Mouse (Mus musculus) hindbrain, embryonic 15.5 days (tissue): Measurements from ENCODE around the gene Srrm4. TPM values are rescaled to one million over a fixed set of nuclear protein-coding genes. Genes with fewer than 3 reads are reported as not detected.

ENCODE experiments used
- ATAC-seq: fragments of 200-750 bp; cut with Nextera tagmentation; 2 replicates; pipeline ENCODE4 v1.8.0; 2017; ENCODE audit warnings: low read depth, moderate number of reproducible peaks, moderate TSS enrichment; ENCODE audit not compliant: low FRiP score
- H3K27ac ChIP-seq: fragments of 300-500 bp; sonication (generic); replicated peaks from 2 replicates; pipeline ENCODE4 v1.5.1; 2015; ENCODE audit warnings: mild to moderate bottlenecking, inconsistent platforms
- H3K27me3 ChIP-seq: fragments of 300-500 bp; sonication (generic); 2 replicates; pipeline ENCODE4 v1.6.1; 2015; ENCODE audit warnings: control low read depth, inconsistent platforms
- H3K36me3 ChIP-seq: fragments of 300-500 bp; sonication (generic); 2 replicates; pipeline ENCODE4 v1.6.1; 2015; ENCODE audit warnings: control low read depth, inconsistent platforms
- H3K4me1 ChIP-seq: fragments of 300-500 bp; sonication (generic); replicated peaks from 2 replicates; pipeline ENCODE4 v1.6.1; 2015; ENCODE audit warnings: control low read depth, inconsistent platforms
- H3K4me2 ChIP-seq: fragments of 300-500 bp; sonication (generic); 2 replicates; pipeline ENCODE4 v1.6.1; 2015; ENCODE audit warnings: moderate library complexity, mild to moderate bottlenecking, inconsistent platforms
- H3K4me3 ChIP-seq: fragments of 300-500 bp; sonication (generic); 2 replicates; pipeline ENCODE4 v1.5.1; 2015; ENCODE audit warnings: mild to moderate bottlenecking, inconsistent platforms
- H3K9ac ChIP-seq: fragments of 300-500 bp; sonication (generic); 2 replicates; pipeline ENCODE4 v1.6.1; 2015; ENCODE audit warnings: inconsistent platforms
- H3K9me3 ChIP-seq: fragments of 300-500 bp; sonication (generic); 2 replicates; pipeline ENCODE4 v1.6.1; 2016; ENCODE audit warnings: control low read depth, inconsistent platforms
- WGBS: fragments of 180-500 bp; shearing (Covaris S2); methylation state at CpG from one replicate; pipeline ENCODE4 v1.1.7; 2015; 5-methylcytosine and 5-hydroxymethylcytosine counted together
- polyA plus RNA-seq: library from polyadenylated mRNA; unstranded; fragments of >200 nt; fragmentation: Nextera tagmentation; extraction: Ambion mirVana; gene quantifications from 2 replicates; pipeline ENCODE4 v1.2.1, GENCODE M21; 2015

Srrm4 gene
- polyA plus RNA-seq, 1 experiment from 2014 or later = 17.7 TPM

DNA sequence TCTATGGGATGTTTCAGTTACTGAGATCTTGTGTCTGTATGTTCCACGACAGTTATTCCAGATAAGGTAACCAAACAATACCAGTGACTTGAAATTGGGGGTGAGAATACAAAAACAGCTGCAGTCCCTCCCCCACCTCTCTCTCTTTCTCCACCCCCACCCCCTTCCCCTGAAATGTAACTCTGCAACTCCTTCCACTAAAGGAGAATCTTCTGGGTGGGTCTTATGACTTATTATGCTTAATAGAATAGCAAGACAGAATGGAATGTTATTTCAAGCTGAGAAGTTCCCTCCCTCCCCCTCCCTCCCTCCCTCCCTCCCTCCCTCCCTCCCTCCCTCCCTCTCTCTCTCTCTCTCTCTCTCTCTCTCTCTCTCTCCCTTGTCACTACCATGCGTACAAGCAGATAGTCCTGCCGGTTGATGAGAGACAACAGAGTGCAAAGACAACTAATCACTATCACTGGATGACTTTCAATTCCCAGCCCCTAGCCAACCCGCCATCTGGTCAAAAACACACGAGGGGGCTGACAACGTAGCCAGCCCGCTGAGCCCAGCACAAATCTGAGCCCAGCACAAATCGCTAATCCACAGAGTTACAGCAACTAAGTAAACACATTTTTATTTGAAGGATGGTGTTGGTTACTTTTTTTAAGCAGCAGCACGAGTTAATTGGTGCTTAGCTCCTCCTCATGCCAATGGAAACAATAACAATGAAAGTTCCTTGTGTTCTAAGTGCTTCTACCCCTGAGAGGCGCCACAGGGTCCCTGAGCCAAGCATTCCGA is 143.0 kb downstream of the Srrm4 start:
- H3K4me2 ChIP-seq = peak overlapping the region; percentile 19; the same call in 1 of the 2 replicates
- no peak for ATAC-seq

GRCm38 (mm10) chr5:116447821-116448350 is 143.7 kb downstream of the Srrm4 start:
- Histone ChIP-seq H3K4me3 (no peak overlapping the region), H3K4me2 (no peak overlapping the region), H3K27ac (no peak overlapping the region), H3K9ac (no peak overlapping the region), H3K9me3 (no peaks in the 10 kb centered on the region), H3K36me3 (peaks cover 6% of the 10 kb centered on the region; the same call in 1 of the 2 replicates), H3K27me3 (no peaks in the 10 kb centered on the region), H3K4me1 (peaks cover 37% of the 10 kb centered on the region)
- 57% methylated on average over 11 of the region's 11 CpGs for WGBS
- ATAC-seq = no peak

More for the DNA sequence above, 143.0 kb downstream of the Srrm4 start:
- Histone ChIP-seq H3K27me3 (no peaks in the 10 kb centered on the region), H3K36me3 (peaks cover 6% of the 10 kb centered on the region; the same call in 1 of the 2 replicates), H3K9ac (no peak overlapping the region), H3K4me3 (no peak overlapping the region), H3K9me3 (no peaks in the 10 kb centered on the region), H3K27ac (no peak overlapping the region), H3K4me1 (peaks cover 33% of the 10 kb centered on the region)
- 10% methylated on average over 10 of the region's 11 CpGs for WGBS

GRCm38 (mm10) chr5:116446552-116446951 is 145.1 kb downstream of the Srrm4 start:
- Histone ChIP-seq H3K27ac (no peak overlapping the region), H3K4me1 (peaks cover 38% of the 10 kb centered on the region), H3K9ac (no peak overlapping the region), H3K9me3 (no peaks in the 10 kb centered on the region), H3K4me3 (no peak overlapping the region), H3K4me2 (no peak overlapping the region), H3K27me3 (no peaks in the 10 kb centered on the region), H3K36me3 (0 out of 2 replicates have a peak, but pooled peaks cover under 1% of the 10 kb centered on the region)
- ATAC-seq = no peak
- 53% methylated on average over 23 of the region's 23 CpGs for WGBS

DNA sequence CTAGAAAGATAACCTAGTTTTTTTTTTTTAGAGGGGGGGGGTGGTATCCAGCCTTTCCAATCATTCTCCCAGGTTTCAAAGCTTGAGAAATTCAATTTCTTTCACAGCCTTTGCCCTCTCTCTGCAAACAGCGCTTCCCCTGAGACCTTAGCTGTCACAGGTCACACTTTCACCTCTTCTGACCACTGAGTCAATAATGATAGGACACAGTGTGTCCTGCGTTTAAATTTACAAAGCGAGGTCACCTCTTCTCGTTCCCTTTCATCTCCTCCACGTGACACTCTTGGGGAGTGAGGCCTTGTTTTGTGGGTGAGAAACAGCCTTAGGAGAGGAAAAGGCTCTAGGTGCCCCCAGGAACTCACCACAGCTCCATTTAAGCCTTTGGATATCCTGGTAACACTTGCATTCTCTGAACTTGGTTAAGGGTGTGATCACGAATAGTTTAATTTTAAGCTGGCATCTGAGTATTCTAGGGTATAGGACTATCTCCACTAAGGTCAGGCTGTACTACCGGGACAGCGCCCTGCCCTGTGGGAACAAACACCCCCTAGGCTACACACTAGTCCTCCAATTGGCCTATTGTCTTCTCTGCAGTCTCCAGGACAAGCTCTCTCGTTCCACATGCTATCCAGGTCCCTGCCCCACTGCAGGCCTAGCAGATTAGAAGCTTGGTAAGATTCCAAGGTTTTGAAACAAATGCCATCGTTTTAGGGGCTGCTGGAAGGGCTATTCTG is 145.8 kb downstream of the Srrm4 start:
- Histone ChIP-seq H3K4me2 (no peak overlapping the region), H3K4me1 (peaks cover 38% of the 10 kb centered on the region), H3K9ac (no peak overlapping the region), H3K4me3 (no peak overlapping the region), H3K9me3 (no peaks in the 10 kb centered on the region), H3K27ac (no peak overlapping the region), H3K36me3 (no peaks in the 10 kb centered on the region), H3K27me3 (no peaks in the 10 kb centered on the region)
- WGBS = 49% methylated on average over 10 of the region's 10 CpGs
- no peak for ATAC-seq

DNA sequence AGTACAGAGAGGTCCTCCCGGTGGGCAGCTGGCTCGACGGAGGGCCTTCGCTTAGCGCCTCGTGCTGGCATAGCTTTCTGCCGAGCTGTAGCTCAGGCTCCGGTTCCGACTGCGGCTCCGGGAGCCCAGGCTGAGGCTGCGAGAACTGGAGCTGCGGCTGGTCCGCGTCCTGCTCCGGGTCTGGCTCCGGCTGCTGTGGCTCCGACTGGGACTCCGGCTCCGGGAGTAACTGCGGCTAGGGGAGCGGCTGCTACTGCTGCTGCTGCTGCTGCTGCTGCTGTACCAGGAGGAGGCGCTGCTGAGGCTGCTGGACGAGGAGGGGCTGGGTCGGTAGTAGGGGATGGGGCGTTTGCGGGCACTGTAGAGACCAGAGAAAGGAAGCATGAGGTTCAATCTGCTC is 147.1 kb downstream of the Srrm4 start:
- peaks cover 37% of the 10 kb centered on the region for H3K4me1 ChIP-seq
- no peak overlapping the region for H3K4me2 ChIP-seq
- no peaks in the 10 kb centered on the region for H3K27me3 ChIP-seq
- no peaks in the 10 kb centered on the region for H3K9me3 ChIP-seq
- H3K4me3 ChIP-seq = no peak overlapping the region
- H3K9ac ChIP-seq = no peak overlapping the region
- H3K36me3 ChIP-seq = no peaks in the 10 kb centered on the region
- 51% methylated on average over 27 of the region's 27 CpGs for WGBS
- no peak overlapping the region for H3K27ac ChIP-seq
- ATAC-seq = no peak

DNA sequence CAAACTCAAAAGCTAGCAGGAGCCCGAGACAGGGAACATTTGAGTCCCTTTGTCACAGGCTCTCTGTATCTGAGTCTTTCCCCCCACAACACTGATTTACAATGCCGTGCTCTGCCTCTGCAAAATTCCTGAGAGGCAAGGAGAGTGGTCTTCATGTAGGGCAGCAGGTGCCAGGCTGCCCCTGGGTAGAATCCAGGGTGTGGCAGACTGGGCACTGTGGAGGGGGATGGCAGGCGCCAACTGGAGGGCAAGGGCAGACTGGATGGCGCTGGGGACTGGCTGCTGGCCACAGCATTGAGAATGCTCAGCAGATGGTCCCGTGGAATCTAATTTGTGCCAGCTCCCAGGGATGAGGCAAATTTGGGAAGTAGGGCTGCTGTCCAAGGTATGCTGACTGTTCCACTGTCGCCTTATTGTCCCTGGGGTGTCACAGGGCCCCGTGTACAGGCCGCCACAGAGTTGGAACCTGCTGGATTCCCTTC is 148.1 kb downstream of the Srrm4 start:
- Histone ChIP-seq H3K9me3 (no peaks in the 10 kb centered on the region), H3K36me3 (no peaks in the 10 kb centered on the region), H3K27me3 (no peaks in the 10 kb centered on the region), H3K4me3 (no peak overlapping the region), H3K9ac (no peak overlapping the region), H3K27ac (peak overlapping the region; percentile 39), H3K4me1 (peaks cover 28% of the 10 kb centered on the region), H3K4me2 (no peak overlapping the region)
- peak; percentile 67 for ATAC-seq
- WGBS = 53% methylated on average over 8 of the region's 8 CpGs

- no peak overlapping the region for H3K4me2 ChIP-seq
- H3K9me3 ChIP-seq = no peaks in the 10 kb centered on the region
- peak; percentile 42; the same call in 1 of the 2 replicates for ATAC-seq
- no peak overlapping the region for H3K4me3 ChIP-seq
- H3K9ac ChIP-seq = no peak overlapping the region
- peaks cover 28% of the 10 kb centered on the region for H3K4me1 ChIP-seq
- H3K27ac ChIP-seq = peak overlapping the region; percentile 39
- H3K36me3 ChIP-seq = no peaks in the 10 kb centered on the region
- WGBS = 56% methylated on average over 7 of the region's 7 CpGs
- no peaks in the 10 kb centered on the region for H3K27me3 ChIP-seq
Observed at GRCm38 (mm10) chr5:116442697-116443458, 148.7 kb downstream of the Srrm4 start.

- WGBS = 63% methylated on average over 4 of the region's 4 CpGs
- Histone ChIP-seq H3K27me3 (no peaks in the 10 kb centered on the region), H3K4me3 (no peak overlapping the region), H3K36me3 (no peaks in the 10 kb centered on the region), H3K4me1 (peaks cover 23% of the 10 kb centered on the region), H3K9ac (no peak overlapping the region), H3K4me2 (no peak overlapping the region), H3K27ac (no peak overlapping the region), H3K9me3 (no peaks in the 10 kb centered on the region)
- no peak for ATAC-seq
Observed at GRCm38 (mm10) chr5:116440251-116440650, 151.4 kb downstream of the Srrm4 start.

- Histone ChIP-seq H3K9me3 (no peaks in the 10 kb centered on the region), H3K36me3 (no peaks in the 10 kb centered on the region), H3K4me3 (no peak overlapping the region), H3K27me3 (no peaks in the 10 kb centered on the region), H3K9ac (no peak overlapping the region), H3K4me1 (peaks cover 14% of the 10 kb centered on the region), H3K4me2 (no peak overlapping the region), H3K27ac (no peak overlapping the region)
- 35% methylated on average over 4 of the region's 4 CpGs for WGBS
- ATAC-seq = no peak
Observed at GRCm38 (mm10) chr5:116438328-116438727, 153.3 kb downstream of the Srrm4 start.

- H3K9me3 ChIP-seq = no peaks in the 10 kb centered on the region
- no peak overlapping the region for H3K9ac ChIP-seq
- ATAC-seq = no peak
- H3K4me3 ChIP-seq = no peak overlapping the region
- H3K27me3 ChIP-seq = no peaks in the 10 kb centered on the region
- no peaks in the 10 kb centered on the region for H3K36me3 ChIP-seq
- H3K4me2 ChIP-seq = no peak overlapping the region
- no peak overlapping the region for H3K27ac ChIP-seq
- peaks cover 8% of the 10 kb centered on the region for H3K4me1 ChIP-seq
Observed at GRCm38 (mm10) chr5:116436117-116436516, 155.5 kb downstream of the Srrm4 start.

GRCm38 (mm10) chr5:116434976-116435850 is 156.4 kb downstream of the Srrm4 start:
- ATAC-seq = 0 out of 2 replicates have a peak, but pooled peaks have one; percentile 25
- WGBS = 44% methylated on average over 13 of the region's 13 CpGs

More at GRCm38 (mm10) chr5:116434976-116435850, 156.4 kb downstream of the Srrm4 start:
- Histone ChIP-seq H3K4me3 (no peak overlapping the region), H3K9ac (no peak overlapping the region), H3K9me3 (no peaks in the 10 kb centered on the region), H3K4me1 (peaks cover 8% of the 10 kb centered on the region), H3K4me2 (no peak overlapping the region), H3K27me3 (no peaks in the 10 kb centered on the region), H3K36me3 (no peaks in the 10 kb centered on the region), H3K27ac (no peak overlapping the region)
